Mouse (Mus musculus): ENCODE measurements around the gene 2310003L06Rik.

2310003L06Rik gene

GRCm38 (mm10) chr5:87969201-87969600 is at the start of gene 2310003L06Rik, which contains the start of gene Gm28434:
Gene 2310003L06Rik, plus strand, starts transcription at chr5:87969459.
Gene Gm28434, plus strand, starts transcription at chr5:87969517.
- in situ Hi-C loops (cut with MboI; ENCODE audit: unreplicated experiment in 2 of 2) = no loop called here

GRCm38 (mm10) chr5:87925372-87925771 is 43.9 kb upstream of the 2310003L06Rik start, which contains the start of gene Csn3:
Gene Csn3, plus strand, starts transcription at chr5:87925579.
- in situ Hi-C loops (cut with MboI; ENCODE audit: unreplicated experiment in 2 of 2) = no loop called here

DNA sequence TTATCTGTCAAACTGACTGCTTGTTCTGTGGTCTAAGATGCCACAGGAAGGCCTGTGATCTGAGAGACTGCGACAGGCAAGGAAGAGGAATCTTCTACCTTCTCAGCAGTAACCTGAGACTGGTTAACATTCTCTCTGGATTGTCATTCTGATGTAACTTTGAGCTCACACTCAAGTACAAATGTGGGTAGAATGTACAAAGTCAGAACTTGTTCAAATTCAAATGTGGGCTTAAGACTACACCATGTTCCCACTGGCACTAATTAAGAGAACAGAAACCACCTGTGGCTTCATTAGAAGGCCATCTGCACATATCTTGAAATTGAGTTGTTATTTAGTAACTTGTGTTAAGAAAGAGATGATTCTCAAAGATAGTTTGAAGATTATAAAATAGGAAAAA is 37.7 kb upstream of the 2310003L06Rik start:
- in situ Hi-C loops (cut with MboI; ENCODE audit: unreplicated experiment in 2 of 2) = no loop called here

- in situ Hi-C loops (cut with MboI; ENCODE audit: unreplicated experiment in 2 of 2) = no loop called here
Observed at GRCm38 (mm10) chr5:87940752-87941151, 28.5 kb upstream of the 2310003L06Rik start.

- in situ Hi-C loops (cut with MboI; ENCODE audit: unreplicated experiment in 2 of 2) = no loop called here
Observed at GRCm38 (mm10) chr5:87942515-87942914, 26.7 kb upstream of the 2310003L06Rik start.

DNA sequence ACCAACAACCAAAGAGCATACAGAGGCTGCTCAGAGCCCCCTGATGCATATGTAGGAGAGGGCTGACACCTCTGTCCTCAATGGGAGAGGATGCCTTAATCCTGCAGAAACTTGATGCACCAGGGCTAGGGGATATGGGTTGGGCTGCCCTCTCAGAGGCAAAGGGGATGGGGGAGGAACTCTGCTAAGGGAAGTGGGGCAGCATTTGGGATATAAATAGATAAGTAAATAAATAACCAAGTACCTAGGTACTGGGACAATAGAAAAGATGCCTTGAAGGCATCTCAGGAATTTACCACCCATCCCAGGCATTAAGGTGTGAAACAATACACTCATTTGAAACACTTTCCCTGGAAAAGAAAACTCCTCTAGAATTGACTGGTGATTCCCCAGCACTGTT is 17.4 kb upstream of the 2310003L06Rik start:
- in situ Hi-C loops (cut with MboI; ENCODE audit: unreplicated experiment in 2 of 2) = no loop called here

GRCm38 (mm10) chr5:87979139-87979538 is 9.9 kb downstream of the 2310003L06Rik start, which contains the start of gene Cabs1:
Gene Cabs1, plus strand, starts transcription at chr5:87979439.
- in situ Hi-C loops (cut with MboI; ENCODE audit: unreplicated experiment in 2 of 2) = no loop called here

GRCm38 (mm10) chr5:87982468-87983214 is 13.4 kb downstream of the 2310003L06Rik start:
- in situ Hi-C loops (cut with MboI; ENCODE audit: unreplicated experiment in 2 of 2) = no loop called here

DNA sequence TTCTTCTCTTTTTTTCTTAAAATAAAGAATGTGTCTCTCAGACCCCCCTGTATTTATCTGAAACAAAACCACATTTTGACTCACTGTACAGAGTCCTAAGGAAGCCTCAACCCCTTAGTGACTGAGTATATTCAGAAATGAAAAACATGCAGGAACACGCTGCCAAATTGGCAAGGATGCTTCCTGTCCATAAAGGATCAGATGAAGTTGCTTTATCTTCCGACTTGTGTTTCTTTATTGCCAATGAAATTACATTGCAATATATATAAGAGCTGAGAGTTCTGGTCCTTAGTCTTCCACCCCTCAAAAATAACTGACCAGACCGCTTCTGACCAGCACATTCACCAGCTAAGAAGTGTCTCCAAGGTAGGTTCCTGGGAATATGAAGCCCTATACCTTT is 33.0 kb downstream of the 2310003L06Rik start, which contains the start of gene Smr3a:
Smr3a (plus strand) TSS at position 301 of the 400 bp plus-strand sequence.
- in situ Hi-C loops (cut with MboI; ENCODE audit: unreplicated experiment in 2 of 2) = no loop called here

GRCm38 (mm10) chr5:88005241-88005640 is 36.0 kb downstream of the 2310003L06Rik start:
- in situ Hi-C loops (cut with MboI; ENCODE audit: unreplicated experiment in 2 of 2) = no loop called here

Measured in v-Abl transformed pro-B cells (cell line).